Mouse (Mus musculus) limb, embryonic 10.5 days (tissue): ENCODE data around the gene Zbp1. TPM values are rescaled to one million over a fixed set of nuclear protein-coding genes. Genes with fewer than 3 reads are reported as not detected.

Experiments
- DNase-seq: peaks from one replicate; pipeline ENCODE4 v3.0.0-alpha.2; 2017; ENCODE audit warnings: low spot score
- H3K27ac ChIP-seq: fragments of 300-500 bp; sonication (generic); 2 replicates; pipeline ENCODE4 v1.5.1; 2016; ENCODE audit warnings: mild to moderate bottlenecking
- H3K27me3 ChIP-seq: fragments of 300-500 bp; sonication (generic); 2 replicates; pipeline ENCODE4 v1.6.1; 2016; ENCODE audit warnings: low read depth, mild to moderate bottlenecking; ENCODE audit not compliant: poor library complexity, severe bottlenecking
- H3K36me3 ChIP-seq: fragments of 300-500 bp; sonication (generic); 2 replicates; pipeline ENCODE4 v1.6.1; 2016; ENCODE audit warnings: mild to moderate bottlenecking, moderate library complexity
- H3K4me1 ChIP-seq: fragments of 300-500 bp; sonication (generic); 2 replicates; pipeline ENCODE4 v1.6.1; 2016
- H3K4me3 ChIP-seq: fragments of 300-500 bp; sonication (generic); 2 replicates; pipeline ENCODE4 v1.5.1; 2016; ENCODE audit warnings: mild to moderate bottlenecking, moderate library complexity
- H3K9me3 ChIP-seq: fragments of 300-500 bp; sonication (generic); replicated peaks from 2 replicates; pipeline ENCODE4 v1.6.1; 2016; ENCODE audit warnings: mild to moderate bottlenecking
- WGBS: fragments of 180-500 bp; shearing (Covaris S2); methylation state at CpG from one replicate; pipeline ENCODE4 v1.1.7; 2016; 5-methylcytosine and 5-hydroxymethylcytosine counted together
- polyA plus RNA-seq: library from polyadenylated mRNA; unstranded; fragments of >200 nt; fragmentation: Nextera tagmentation; extraction: Ambion mirVana; gene quantifications from 2 replicates; pipeline ENCODE4 v1.2.1, GENCODE M21; 2016

Zbp1 gene
- polyA plus RNA-seq, 1 experiment from 2014 or later, result not detected

DNA sequence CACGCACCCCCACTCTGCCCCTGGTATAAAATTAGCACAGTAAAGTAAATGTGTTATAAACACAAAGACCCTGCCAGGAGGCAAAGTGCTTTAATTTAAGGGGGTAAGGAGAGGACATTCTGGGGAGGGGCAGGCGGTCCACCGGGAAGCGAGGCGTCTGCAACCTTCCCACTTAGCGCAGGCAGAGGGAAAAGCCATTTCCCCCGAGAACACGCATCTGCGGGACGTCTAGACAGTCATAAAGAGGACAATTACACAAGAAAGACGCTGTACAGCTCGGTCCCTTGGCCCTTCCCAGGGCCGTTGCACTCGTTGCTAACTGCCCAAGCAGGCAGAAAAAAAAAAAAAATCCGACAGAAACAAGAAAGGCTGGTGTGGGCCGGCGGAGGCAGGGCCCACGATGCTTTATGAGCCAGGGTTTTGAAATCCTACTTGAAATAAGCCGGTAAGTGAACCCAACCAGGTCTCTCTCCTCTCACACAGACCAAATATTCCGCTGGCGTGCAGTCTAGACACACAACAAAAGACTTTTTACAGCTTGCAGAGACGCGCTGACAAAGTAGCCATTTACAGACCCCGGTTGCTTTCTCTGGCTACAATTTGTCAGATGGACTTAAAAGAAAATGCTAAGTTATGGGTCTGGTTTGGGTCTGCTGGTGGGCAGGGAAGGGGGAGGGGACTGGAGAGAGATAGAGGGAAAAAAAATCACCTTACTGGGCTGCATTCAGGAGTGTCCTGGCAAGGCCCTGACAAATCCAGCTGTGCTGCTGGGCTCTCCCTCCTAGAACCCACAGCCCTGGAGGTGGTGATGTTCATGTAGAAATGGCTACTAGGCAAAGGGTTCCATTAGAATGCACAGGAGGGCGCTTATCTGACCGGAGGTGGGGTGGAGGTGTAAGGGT lies 35.3 kb upstream of the Zbp1 start:
- no peaks in the 10 kb centered on the region for H3K9me3 ChIP-seq
- H3K27me3 ChIP-seq, result peaks cover 29% of the 10 kb centered on the region
- peak overlapping the region; percentile 79 for H3K27ac ChIP-seq
- DNase-seq, result peak; percentile 53
- H3K4me1 ChIP-seq, result peaks cover 98% of the 10 kb centered on the region
- H3K4me3 ChIP-seq, result peak overlapping the region; percentile 31
- H3K36me3 ChIP-seq, result no peaks in the 10 kb centered on the region
- 18% methylated on average over 26 of the region's 26 CpGs for WGBS

DNA sequence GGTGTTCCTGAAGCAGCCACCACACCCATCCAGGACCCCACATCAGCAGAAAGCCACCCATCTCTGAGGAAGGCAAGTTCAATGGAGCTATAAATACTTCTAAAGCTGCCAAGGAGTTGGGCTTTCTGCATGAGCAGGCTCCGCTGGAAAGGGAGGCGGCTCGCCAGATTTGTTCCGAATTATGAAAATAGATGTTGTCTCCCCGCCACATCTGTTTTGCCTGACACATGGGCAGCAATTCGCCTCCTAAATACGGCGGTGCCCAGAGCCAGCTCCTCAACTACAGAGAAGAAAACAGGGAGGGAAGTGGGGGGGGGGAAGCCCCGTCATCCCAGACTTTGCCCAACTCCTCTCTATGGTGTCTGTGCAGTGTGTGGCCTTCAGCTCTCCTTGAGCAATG lies 33.0 kb upstream of the Zbp1 start:
- peaks cover 35% of the 10 kb centered on the region for H3K27me3 ChIP-seq
- DNase-seq, result no peak
- 80% methylated on average over 9 of the region's 9 CpGs for WGBS
- no peaks in the 10 kb centered on the region for H3K36me3 ChIP-seq
- H3K9me3 ChIP-seq, result no peaks in the 10 kb centered on the region
- no peak overlapping the region for H3K4me3 ChIP-seq
- H3K27ac ChIP-seq, result 0 out of 2 replicates have a peak overlapping the region, but pooled peaks have one; percentile 32
- H3K4me1 ChIP-seq, result peaks cover 95% of the 10 kb centered on the region

DNA sequence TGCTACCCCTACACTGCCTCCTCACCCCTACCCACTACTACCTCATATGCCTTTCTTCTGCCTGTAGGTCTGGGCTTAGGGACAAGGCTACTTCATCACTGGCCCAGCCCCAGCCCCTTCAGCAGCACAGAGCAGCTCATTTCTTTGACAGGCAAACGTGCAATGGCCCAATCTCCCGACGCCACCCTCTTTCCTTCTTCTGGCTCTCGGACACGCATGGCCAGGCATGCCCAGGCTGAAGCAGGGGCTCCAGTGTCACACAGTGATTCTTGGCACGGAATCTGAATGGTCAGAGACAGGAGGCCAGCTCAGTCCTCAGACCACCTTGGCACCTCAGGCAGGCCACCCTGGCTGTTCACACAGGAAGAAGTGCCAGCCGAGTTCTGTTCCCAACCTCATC lies 32.4 kb upstream of the Zbp1 start:
- no peak for DNase-seq
- no peaks in the 10 kb centered on the region for H3K36me3 ChIP-seq
- H3K27ac ChIP-seq, result 0 out of 2 replicates have a peak overlapping the region, but pooled peaks have one; percentile 32
- peaks cover 95% of the 10 kb centered on the region for H3K4me1 ChIP-seq
- no peak overlapping the region for H3K4me3 ChIP-seq
- peaks cover 34% of the 10 kb centered on the region for H3K27me3 ChIP-seq
- no peaks in the 10 kb centered on the region for H3K9me3 ChIP-seq
- WGBS, result 57% methylated on average over 7 of the region's 7 CpGs

DNA sequence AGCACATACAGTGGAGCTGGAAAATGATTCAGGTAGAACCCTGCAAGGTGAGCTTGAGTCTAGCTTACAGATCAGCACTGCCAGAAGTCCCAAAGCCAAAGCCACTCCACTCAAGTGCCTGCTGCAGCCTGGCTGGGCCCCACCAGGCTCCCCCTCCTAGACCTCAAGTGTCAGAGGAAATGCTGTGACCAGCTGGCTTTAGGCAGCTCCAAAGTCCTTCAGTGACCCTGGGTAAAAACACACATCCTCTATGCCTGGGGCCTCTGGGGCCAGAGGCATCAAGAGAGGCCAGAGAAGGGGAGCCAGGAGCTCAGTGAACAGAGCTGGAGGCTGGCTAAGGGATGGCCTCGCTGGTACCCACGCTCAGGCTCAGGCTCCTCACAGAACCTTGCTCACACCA lies 31.7 kb upstream of the Zbp1 start:
- Histone ChIP-seq H3K27ac (no peak overlapping the region; the same call in 1 of the 2 replicates), H3K36me3 (no peaks in the 10 kb centered on the region), H3K27me3 (peaks cover 32% of the 10 kb centered on the region), H3K4me3 (no peak overlapping the region), H3K9me3 (no peaks in the 10 kb centered on the region), H3K4me1 (peaks cover 94% of the 10 kb centered on the region)
- WGBS, result 19% methylated on average over 2 of the region's 2 CpGs
- no peak for DNase-seq

DNA sequence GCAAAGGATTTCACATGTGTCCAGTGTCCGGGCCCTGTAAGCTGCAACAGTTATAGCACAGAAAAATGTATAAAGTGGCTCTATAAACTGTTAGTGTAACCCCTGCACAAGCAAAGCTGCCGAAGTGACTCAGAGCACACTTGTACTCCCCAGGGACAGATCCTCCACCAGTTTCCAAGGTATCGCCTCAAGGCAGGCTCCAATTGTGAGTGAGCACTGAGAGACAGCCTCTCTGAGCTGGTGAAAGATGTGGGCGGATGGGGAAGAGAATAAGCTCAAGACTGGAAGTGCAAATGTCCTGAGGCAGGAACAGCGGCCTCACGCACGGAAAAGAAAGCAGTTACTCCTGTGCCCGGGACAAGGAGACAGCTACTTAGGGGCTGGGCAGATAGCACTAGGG lies 31.2 kb upstream of the Zbp1 start:
- H3K27ac ChIP-seq, result no peak overlapping the region; the same call in 1 of the 2 replicates
- H3K36me3 ChIP-seq, result no peaks in the 10 kb centered on the region
- DNase-seq, result no peak
- H3K27me3 ChIP-seq, result peaks cover 32% of the 10 kb centered on the region
- H3K9me3 ChIP-seq, result no peaks in the 10 kb centered on the region
- H3K4me3 ChIP-seq, result no peak overlapping the region
- 80% methylated on average over 8 of the region's 8 CpGs for WGBS
- H3K4me1 ChIP-seq, result peaks cover 89% of the 10 kb centered on the region

DNA sequence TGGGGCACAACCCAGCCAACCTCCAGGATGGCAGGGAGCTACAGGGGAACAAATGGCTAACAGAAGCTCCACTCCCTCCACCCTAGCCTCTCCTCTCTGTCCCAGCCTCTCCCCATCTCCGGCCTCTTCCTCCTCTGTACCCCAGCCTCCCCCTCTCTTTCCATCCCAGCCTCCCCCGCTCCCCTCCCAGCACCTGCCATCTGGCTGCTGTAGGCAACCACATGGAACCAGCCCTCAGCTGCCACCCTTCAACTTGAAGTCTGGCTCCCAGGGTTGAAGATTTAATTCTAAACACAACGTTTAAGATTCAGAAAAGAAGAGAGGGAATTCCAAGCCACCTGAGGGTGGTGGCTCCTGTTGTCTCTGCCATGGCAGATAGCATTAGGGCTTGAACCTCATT lies 30.7 kb upstream of the Zbp1 start:
- whole genome bisulfite sequencing, result 57% methylated on average over 3 of the region's 3 CpGs

DNA sequence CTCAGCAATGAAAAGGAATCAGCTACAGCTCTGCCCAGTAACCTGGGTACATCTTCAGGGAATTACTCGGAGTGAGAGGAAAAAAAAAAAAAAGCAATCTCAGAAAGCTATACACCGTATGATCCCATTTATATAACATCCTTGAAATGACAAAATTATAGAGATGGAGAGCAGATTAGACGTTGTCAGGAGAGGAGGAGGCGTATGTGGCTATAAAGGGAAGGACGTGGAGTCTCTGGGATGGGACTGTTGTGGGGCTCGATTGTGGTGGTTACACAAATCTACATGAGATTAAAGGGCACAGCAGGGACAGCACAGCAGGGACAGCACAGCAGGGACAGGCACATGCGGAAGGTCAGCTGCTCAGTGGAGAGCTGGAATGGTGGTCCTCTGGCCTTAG lies 30.1 kb upstream of the Zbp1 start:
- Histone ChIP-seq H3K27ac (no peak overlapping the region), H3K27me3 (peaks cover 34% of the 10 kb centered on the region), H3K4me1 (peaks cover 81% of the 10 kb centered on the region), H3K4me3 (no peak overlapping the region), H3K9me3 (no peaks in the 10 kb centered on the region), H3K36me3 (no peaks in the 10 kb centered on the region)
- WGBS, result 69% methylated on average over 7 of the region's 7 CpGs
- DNase-seq, result no peak

More for the DNA sequence above, 30.7 kb upstream of the Zbp1 start:
- Histone ChIP-seq H3K27ac (peak overlapping the region; percentile 42; the same call in 1 of the 2 replicates), H3K4me3 (no peak overlapping the region), H3K27me3 (peaks cover 32% of the 10 kb centered on the region), H3K9me3 (no peaks in the 10 kb centered on the region), H3K4me1 (peaks cover 83% of the 10 kb centered on the region), H3K36me3 (no peaks in the 10 kb centered on the region)
- DNase-seq, result no peak

DNA sequence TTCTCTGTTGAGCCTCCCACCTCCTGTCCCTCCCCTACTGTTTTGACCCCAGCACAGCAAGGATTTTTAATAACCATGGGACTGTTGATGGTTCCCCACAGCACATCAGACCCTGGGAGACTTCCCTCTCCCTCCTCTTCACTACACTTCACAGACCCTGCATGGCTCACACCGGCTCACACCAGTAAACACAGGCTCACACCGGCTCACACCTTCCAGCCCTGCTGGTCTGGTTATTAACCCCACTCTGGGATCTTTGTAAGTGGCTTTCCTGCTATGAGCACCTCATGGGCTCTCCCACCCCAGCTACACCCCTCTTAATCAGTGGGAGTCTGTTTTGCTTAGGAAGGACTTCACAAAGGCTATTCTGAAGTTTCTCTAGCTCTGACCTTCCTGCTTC lies 29.2 kb upstream of the Zbp1 start:
- DNase-seq, result no peak
- no peak overlapping the region for H3K4me3 ChIP-seq
- 31% methylated on average over 2 of the region's 2 CpGs for WGBS
- no peak overlapping the region; the same call in 1 of the 2 replicates for H3K27ac ChIP-seq
- peaks cover 81% of the 10 kb centered on the region for H3K4me1 ChIP-seq
- peaks cover 35% of the 10 kb centered on the region for H3K27me3 ChIP-seq
- no peaks in the 10 kb centered on the region for H3K36me3 ChIP-seq
- H3K9me3 ChIP-seq, result no peaks in the 10 kb centered on the region

DNA sequence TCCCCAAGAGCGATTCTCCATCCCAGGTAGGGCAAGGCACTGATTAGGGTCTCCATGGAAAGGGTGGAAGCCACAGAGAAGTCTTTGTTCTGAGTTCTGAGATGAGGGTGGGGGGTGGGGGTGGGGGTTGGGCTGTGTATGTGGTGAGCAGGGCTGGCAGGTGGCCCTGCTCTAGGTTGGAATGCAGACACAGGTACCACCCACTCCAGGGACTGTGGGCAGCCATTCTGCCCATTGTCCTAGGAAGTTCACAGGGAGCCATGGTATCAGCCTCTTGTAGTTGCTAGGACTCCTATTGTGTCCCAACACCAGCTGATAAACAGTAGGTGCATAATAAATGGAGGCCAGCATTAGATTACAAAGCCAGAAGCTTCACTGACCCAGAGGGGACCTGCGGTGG lies 28.5 kb upstream of the Zbp1 start:
- 22% methylated on average over 2 of the region's 2 CpGs for WGBS
- Histone ChIP-seq H3K4me1 (peaks cover 79% of the 10 kb centered on the region), H3K4me3 (no peak overlapping the region), H3K27me3 (peaks cover 27% of the 10 kb centered on the region), H3K27ac (peak overlapping the region; percentile 58), H3K36me3 (no peaks in the 10 kb centered on the region), H3K9me3 (no peaks in the 10 kb centered on the region)
- no peak for DNase-seq

DNA sequence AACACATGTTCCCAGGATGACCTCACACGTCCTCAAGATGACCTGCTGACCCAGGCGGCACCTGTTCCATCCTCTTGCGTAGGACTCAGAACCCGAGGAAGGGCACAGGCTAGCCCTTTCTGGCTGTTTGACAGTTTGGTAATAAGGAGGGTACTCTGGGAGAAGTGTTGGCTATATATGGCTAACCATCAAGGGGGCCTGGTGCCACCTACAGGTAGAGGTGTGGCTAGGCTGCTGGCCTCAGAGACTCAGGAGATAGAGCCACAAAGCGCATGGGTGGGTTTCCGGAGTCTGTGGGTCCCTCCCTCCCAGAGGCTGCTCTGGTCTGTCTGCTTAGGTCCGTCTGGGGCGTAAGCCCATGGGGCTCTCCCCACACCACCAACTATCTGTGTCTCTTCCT lies 28.0 kb upstream of the Zbp1 start:
- Histone ChIP-seq H3K4me1 (peaks cover 74% of the 10 kb centered on the region), H3K27ac (peak overlapping the region; percentile 58), H3K27me3 (peaks cover 28% of the 10 kb centered on the region), H3K4me3 (no peak overlapping the region), H3K36me3 (no peaks in the 10 kb centered on the region), H3K9me3 (no peaks in the 10 kb centered on the region)
- 59% methylated on average over 8 of the region's 8 CpGs for WGBS
- no peak for DNase-seq

DNA sequence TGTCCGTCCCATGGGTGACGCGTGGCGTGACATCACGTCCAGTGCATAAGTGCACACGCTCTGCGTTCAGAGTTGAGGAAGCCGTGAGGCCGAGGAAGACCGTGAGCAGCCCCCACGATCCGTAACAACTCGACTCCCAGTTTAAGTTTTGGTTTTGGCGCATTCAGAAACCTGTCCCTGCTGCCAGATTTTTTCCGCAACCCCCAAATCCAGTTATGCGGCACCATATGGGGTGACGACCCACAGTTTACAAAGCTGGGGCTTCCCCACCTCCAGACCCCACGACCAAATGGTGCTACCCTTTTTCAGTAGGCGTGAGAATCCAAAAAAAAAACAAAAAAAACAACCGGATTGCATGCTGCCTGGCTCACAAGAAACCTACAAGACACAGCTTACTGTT lies 26.5 kb upstream of the Zbp1 start:
- Histone ChIP-seq H3K27me3 (peaks cover 40% of the 10 kb centered on the region), H3K4me1 (peaks cover 72% of the 10 kb centered on the region), H3K27ac (no peak overlapping the region), H3K4me3 (no peak overlapping the region), H3K9me3 (no peaks in the 10 kb centered on the region), H3K36me3 (no peaks in the 10 kb centered on the region)
- DNase-seq, result no peak
- 82% methylated on average over 20 of the region's 20 CpGs for WGBS

DNA sequence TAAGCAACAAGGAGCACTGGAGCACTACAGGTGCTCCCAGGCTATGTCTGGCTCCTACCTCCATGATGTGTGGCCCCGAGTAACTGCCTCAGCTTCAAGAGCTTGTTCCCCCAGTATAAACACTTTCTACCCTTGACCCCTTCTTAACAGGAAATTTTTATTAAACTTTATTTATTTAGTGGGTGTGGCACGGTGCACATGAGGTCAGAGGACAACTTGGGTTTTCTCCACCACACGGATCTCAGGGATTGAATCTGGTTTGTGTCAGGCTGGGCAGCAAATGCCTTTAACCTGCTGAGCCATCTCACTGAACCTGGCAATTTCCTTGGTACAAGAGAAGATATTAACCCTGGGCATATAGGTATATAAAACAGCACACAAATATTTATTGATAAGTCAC lies 25.4 kb upstream of the Zbp1 start:
- Histone ChIP-seq H3K4me1 (peaks cover 64% of the 10 kb centered on the region), H3K27me3 (peaks cover 36% of the 10 kb centered on the region)
- 77% methylated on average over 3 of the region's 3 CpGs for WGBS

DNA sequence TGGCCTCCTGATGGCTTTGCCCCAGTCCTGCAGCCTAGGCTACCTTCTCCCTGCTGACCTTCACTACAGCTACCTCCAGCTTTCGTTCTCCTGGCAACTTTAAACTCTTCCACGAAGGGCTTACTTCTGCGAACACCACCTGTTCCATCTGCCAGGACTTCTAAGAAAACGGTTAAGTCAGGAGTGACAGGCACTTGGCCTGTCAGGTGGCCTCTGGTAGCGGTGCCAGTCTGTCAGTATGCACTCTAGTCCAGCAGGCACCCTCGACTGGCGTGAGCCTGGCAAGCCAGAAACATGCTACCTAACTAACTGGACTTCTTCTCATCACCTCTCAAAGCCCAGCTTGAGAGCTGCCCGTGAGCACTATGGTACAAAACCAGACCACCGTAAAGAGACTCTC lies 24.9 kb upstream of the Zbp1 start:
- DNase-seq, result no peak
- H3K36me3 ChIP-seq, result no peaks in the 10 kb centered on the region
- 78% methylated on average over 9 of the region's 9 CpGs for WGBS
- H3K4me3 ChIP-seq, result no peak overlapping the region
- H3K27me3 ChIP-seq, result peaks cover 31% of the 10 kb centered on the region
- peaks cover 67% of the 10 kb centered on the region for H3K4me1 ChIP-seq
- H3K9me3 ChIP-seq, result no peaks in the 10 kb centered on the region
- H3K27ac ChIP-seq, result no peak overlapping the region

More for the DNA sequence above, 25.4 kb upstream of the Zbp1 start:
- Histone ChIP-seq H3K27ac (no peak overlapping the region), H3K9me3 (no peaks in the 10 kb centered on the region), H3K4me3 (no peak overlapping the region), H3K36me3 (no peaks in the 10 kb centered on the region)
- DNase-seq, result no peak
